Mouse (Mus musculus) adrenal gland (tissue): Measurements from ENCODE around the gene Pkd1l1.

ENCODE experiments used
- intact Hi-C: fragments of 180-260 bp; cut with DNase I; formaldehyde crosslinking; loops from one replicate; pipeline ENCODE4 v1.15.1; 2025

The Pkd1l1 gene

DNA sequence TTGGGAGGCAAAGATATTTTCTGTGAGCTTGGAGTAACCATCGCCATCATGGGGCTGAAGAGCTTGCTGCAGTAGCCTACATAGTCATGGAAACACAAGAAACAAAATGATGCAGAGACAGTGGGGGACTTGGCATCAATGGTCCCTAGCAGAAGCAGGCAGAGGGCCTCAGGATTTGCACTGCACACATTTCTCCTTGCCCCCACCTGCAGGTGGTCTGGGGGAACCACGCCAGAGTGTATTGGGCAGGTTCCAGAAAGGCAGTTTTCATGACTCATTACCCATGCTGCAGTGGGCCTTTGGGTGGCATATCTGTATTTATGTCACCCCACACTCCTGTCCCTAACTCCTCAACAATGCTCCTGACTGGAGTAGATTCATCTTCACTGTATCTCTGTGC is 30.6 kb downstream of the Pkd1l1 start:
- intact Hi-C loops = no loop called here

DNA sequence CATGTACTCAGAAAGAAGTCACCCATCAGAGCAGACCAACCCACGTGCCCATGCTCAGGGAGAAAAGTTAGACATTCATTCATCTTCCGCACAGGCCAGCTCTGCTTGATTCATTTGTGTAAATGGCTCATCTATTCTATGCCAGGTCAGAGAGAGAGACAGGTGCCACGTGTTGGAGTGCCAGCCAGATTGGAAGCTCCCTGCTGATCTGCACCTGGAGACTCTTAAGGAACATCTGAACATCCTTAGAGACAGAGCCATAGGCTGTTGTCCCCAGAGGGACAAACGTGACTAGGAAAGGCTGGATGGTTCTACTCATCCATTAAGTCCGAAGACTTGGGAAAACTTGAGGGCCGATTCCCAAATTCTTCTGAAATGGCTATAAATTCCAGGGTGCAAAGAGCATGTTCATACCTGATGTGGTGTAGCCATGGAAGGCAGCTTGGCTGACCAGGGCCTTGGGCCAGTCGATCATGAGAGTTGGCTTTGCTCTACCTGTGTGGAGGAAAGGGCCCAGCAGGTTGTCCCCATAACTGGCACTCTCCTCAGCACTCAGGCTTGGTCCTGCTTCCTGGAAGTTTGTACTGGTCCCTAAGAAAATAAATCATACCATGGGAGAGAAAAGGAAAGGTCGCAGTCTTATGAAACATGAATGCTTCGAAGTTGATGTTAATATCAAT is 36.5 kb downstream of the Pkd1l1 start:
- intact Hi-C loops = no loop called here

DNA sequence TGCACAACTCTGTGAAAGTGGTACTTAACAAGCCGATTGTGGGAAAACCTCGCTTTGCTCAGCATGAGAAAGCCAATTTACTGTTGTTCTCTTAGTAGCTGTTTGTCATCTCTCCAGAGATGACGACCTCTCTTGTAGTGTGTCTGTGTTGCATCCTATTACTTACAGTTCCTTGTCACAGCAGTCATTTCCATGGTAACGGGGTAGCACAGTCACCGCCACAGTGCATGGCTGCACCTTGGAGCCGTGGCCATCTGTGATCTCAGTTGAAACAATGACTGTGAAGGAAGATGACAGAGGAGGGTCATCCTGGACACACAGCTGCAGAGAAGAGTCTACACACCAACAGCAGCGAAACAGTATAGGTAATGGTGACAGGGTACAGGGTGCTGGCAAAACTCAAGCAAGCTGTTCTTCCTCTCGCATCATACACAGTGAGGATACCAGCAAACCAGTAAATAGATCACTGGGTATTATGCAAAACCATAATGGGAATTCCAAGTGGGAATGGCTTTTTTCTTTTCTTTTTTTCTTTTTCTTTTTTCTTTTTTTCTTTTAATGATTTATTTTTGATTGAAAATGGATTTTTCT is 56.9 kb downstream of the Pkd1l1 start:
- intact Hi-C loops = no loop called here

DNA sequence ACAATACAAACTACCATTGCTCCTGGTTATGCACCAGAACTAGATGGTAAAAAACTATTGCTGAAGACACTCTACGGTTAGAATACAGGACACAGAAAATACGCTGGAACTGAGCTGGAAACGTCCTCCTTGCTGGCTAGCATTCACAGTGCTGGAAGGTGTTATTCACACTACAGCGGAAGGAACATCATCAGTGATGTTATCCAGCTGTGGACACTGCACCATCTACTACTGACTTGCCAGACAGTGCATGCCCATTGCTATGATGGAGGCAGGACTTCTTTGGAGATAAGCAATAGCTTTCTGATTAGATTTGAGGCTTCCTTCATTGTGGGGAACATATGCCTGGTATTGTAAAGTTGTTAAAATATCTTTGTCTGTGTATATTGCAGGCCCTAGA is 90.3 kb downstream of the Pkd1l1 start:
- intact Hi-C loops = no loop called here

DNA sequence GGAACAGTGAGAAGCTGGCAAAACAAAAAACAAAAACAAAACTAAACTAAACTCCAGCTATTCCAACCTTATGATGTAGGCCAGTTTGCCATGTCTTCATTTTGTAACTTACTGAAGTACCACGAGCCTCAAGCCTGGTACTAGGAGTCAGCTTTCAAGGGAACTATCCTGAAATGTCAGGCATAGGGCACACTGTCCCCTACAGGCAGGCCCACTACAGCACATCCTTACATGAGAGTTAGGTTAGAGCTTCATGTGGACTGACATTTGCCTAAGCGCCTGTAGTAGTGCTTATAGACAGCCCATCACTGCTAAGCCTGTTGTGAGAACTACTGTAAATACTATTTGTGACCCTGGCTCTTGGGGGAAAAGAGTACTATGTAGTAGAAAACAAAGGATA is 91.5 kb downstream of the Pkd1l1 start:
- intact Hi-C loops = no loop called here

DNA sequence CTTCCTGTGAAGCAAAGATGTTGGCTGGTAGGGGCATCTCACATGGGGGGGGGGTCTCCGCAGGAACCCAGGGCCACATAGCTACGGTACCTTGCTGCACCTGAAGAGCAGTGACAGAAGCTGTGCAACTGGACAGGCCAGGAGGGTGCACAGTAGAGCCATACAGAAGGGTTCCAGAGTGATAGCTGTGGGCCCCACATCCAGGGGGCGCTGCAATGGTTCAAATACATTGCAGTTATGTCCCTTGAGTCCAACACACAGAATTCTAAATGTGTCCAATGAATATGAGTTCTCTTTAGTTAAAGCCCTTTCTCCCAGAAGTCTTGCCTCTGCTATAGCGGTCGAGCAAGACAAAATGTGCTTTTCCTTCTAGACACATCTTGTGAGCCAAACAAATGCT is 103.0 kb downstream of the Pkd1l1 start:
- intact Hi-C loops = no loop called here

DNA sequence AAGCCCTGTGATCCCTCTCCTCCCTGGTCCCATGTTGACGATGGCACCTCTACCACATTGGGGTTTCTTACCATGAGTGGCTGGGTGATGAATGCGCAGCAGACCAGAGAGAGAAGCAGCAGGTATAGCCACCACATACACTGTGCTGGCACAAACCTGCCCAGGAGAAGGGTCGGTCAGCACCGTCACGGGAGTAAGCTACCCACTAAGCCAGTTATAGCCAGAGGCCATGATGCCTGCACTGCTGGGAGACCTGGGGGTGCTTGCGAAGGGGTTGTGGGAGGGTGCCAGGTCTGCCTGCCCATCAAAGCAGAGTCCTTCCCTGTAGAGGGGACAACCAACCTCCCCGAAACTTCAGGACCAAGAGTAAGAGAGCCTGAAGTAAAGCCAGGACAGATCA is 107.0 kb downstream of the Pkd1l1 start:
- intact Hi-C loops = no loop called here

DNA sequence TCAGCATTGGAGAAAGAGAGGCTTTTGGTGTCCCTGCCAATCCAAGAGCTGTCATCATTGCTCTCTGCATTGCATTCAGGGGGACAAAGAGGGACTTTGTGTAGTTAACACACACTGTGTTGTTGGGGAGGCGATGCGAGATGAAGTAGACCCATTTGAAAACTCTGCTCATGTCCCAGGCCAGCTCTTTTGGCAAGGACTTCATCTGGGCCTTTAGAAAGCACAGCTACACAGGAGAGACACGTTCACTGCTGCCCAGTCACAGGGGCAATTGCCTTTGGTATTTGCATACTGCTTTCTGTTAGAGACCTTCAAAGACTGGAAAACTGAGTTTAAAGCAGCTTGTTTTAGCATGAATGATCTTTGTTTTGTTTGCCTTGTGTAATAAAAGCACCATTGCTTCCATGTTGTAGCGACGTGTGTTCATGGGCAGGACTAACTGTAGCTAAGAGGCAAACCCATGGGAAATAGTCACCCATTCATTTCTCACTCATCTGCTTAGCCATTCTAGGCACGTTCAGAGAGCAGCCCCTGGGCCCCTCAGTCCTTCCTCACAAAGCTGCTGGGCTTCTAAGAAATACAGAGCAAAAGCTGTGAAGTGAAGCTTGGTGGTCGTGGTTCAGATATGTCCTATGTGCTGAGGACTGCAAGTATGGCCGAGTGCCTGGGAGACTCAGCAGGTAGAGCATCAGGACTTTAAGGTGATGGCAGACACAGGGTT is 109.0 kb downstream of the Pkd1l1 start:
- intact Hi-C loops = loop anchor here (5.0 kb wide), 1 partner anchor 442 kb away; no protein-coding TSS in a partner anchor

DNA sequence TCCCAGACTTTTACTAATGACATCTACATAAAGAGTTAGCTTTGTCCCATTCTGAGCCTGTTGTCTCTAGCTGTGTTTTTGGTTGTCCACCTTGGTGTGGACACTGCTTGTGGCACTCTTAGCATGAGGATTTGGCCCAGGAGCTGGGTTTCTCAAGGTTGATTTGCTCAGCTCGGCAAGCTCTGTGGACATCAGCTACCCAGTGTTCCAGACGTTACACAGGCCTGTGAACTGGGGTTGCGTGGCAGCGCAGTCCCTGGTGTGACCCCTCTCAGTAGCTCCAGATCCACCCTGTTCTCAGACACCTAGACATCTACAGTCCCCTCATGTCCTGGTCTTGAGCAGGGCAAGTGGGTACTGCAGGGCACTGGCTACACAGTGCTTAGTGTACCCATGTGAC is 110.6 kb downstream of the Pkd1l1 start:
- intact Hi-C loops = loop anchor here (5.0 kb wide), 1 partner anchor 440 kb away; no protein-coding TSS in a partner anchor

DNA sequence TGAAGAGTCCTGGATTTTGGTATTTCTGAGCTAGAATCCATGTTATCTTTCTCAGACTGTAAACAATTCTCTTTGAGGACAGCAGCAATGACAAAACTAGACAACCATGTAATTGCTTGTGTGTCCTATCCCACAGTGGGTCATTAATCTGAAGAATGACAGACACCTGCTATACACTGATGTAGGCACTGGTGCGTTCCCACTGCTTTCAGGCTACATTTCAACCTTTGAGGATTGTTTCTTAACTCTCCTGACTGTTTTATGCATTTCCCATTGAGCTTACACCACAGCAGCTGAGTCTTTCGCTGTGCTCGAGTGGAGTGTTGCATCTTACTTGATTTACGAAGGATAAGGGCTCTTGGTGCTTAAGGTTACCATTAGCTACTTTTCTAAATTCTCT is 111.1 kb downstream of the Pkd1l1 start:
- intact Hi-C loops = loop anchor here (2.0 to 5.0 kb wide), 2 partner anchors 327 to 440 kb away; no protein-coding TSS in a partner anchor

DNA sequence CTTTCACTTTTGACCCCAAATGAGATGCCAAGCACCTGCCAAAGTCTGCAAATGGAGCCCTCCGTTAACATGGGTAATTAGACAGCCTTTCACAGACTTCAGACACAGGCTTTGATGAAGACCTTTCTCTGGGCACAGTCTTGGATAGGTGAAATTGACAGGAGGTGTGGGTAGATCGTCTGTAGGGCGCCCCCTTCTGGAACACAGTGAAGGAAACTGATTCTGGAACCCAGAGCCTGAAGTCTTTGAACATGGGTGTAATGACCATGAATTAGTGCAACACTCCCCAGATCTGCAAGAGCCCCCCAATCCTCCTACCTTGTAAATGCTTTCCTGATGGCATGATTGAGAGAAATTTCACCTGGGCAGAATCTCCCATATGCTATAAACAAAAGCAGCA is 112.2 kb downstream of the Pkd1l1 start:
- intact Hi-C loops = loop anchor here (2.0 to 5.0 kb wide), 2 partner anchors 326 to 439 kb away; no protein-coding TSS in a partner anchor

DNA sequence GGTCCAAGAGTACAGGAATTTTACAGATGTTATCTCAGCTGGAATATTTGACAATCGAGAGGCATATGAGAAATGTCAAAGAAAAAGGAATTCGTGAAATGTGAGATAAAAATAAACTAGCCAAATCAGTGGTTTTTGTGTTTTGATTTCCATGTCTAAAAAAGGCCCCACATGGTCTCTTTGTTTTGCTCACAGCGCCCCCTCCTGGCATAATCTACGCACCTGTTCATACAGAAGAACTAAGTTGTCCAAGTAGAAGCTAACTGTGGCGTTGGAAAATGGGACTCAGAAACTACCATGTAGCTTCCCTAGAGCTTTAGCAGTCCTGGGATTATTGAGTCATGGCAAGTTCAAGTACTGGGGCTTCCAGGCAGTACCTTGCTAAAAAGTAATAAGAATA is 113.2 kb downstream of the Pkd1l1 start:
- intact Hi-C loops = loop anchor here (2.0 to 5.0 kb wide), 2 partner anchors 325 to 438 kb away; no protein-coding TSS in a partner anchor

DNA sequence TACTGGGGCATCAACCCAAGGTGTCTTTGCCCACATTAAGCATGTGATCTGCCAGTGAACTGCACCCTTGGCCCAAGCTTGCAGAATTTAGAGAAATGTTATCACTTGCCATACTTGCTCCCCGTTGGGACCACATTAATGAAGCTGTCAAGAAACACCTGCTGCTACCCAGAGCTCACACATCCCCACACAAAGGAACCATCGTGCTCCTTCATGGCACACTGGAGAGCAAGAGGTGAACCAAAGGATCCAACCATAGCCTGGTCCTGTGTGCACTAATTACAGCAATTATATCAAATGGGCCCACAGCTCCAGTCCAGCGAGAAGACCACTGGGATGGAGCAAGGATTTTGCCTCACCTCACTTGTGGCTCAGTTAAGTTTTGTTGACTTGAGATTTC is 114.0 kb downstream of the Pkd1l1 start:
- intact Hi-C loops = no loop called here

DNA sequence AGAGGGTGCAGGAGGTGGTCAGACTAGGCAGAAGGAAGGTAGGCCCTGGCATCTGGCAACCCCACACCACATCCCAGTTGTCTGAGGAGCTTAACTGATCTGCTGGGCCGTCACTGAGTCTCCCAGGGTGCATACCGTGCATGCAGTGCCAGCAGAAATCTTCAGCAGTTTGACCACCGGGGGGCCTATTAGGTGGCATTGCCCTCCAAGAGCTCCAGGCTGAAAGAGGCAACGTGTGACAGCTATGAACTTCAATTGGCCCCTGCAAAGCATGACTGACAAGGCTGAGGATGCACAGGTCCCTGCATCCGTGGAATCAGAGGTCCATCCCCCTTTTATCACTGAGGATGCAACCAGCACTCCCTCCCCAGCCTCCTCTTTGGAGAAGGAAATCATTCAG is 116.9 kb downstream of the Pkd1l1 start:
- intact Hi-C loops = no loop called here

DNA sequence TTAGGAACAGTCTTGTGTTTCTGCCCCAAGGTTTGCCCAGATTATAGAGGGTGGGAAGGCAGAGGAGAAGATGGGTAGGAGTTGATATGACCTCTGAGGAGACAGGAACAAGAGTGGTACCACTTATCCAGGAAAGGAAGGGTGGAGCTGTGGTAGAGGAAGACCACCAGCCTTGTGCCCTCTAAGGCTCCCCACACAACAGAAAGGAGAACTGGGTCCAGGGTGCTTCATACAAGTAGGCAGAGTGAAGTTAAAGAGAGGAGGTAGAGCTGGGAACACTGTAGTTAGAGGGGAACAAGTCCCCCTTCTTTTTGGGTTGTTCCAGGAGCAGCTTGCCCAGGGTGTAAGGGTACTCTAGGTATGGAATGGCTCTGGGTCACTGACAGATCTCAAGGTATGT is 125.0 kb downstream of the Pkd1l1 start:
- intact Hi-C loops = no loop called here

DNA sequence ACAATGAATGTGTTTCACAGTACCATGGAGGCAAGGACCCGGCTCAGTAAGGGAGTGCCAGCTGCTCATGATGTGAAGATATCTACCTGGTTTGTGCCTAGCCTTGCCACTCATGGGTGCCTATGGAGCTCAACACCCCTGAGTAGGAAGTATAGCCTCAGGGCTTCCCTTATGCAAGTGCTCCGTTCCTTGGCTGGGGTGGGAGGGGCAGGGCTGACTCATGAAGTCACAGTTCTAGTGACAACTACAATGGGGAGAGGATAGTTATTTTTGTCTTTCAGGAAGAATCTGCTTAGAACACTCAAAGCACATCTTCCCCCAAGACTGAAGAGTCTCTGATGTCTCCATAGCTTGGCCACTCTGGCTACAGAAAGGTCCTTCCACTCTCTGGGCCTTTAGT is 125.4 kb downstream of the Pkd1l1 start:
- intact Hi-C loops = no loop called here

DNA sequence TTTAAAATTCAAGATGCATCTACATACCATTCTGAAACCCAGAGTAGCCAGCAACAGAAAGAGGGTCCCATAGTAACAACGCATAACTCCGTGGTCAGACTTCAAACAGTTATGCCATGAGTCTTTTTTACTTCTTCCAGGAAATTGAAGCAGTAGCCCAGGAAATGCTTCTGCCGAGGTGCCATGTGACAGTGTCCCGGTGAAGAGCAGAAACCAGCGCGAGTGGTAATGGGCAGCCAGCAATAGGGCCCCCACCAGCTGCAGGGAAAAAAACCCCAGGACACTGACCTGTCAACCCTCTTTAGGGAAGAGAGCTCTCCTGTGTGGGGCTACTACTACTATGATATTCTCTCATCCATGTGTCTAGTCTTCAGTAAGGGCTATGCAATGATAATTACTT is 136.9 kb downstream of the Pkd1l1 start:
- intact Hi-C loops = no loop called here

DNA sequence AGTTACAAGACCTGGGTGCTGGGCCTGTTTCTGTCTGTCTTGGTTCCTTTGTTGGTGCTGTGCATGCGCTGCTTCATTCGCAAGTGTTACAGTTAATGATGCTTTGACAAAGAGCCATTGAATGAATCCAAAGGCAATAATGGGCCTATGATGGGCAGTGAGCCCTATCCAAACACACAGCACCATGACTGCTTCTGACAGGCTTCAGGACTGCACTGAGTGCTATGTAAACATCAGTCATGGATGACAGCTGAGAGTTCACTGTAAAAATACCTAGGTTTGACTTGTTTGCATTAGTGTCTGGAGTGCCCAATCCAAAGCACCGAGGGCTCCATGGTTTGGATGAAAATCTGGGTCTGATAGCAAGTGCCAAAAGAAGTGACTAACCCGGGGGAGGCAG is 138.9 kb downstream of the Pkd1l1 start:
- intact Hi-C loops = no loop called here

DNA sequence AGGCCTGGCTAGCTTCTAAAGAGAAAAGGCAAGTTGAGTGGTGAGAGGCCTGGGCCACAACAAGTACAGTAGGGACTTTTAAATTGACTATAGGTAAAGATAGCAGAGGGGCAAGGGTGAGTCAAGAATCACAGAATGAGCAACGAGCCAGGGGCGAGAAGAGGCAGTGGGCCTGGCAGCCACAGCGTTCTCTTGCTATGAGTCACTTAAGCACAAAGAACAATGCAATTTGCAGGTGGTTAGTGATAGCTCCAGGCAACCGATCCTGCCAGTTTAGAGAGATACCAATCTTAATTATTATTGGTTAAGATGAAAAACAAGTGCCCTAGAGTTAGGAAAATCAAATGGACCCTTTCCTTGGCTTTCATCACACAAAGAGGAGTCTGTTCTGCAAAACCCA is 142.5 kb downstream of the Pkd1l1 start:
- intact Hi-C loops = no loop called here

DNA sequence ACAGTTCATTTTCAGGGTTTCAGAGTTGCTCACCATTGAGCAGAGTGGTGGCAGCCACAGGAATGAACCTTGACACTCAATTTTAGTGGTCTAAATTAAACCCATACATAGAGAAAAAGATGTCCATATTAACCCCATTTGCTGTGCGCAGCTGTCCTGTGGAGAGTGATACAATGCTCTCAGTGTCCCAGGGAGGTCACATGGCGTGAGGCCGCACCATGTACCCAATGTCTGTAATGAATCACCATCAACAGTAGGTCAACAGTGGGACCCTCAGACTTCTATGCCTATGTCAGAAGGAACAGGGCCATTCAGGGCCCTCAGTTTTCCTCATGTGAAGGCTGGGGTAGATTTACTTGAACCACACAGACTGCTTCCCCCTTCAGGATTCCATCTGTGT is 143.5 kb downstream of the Pkd1l1 start:
- intact Hi-C loops = no loop called here

DNA sequence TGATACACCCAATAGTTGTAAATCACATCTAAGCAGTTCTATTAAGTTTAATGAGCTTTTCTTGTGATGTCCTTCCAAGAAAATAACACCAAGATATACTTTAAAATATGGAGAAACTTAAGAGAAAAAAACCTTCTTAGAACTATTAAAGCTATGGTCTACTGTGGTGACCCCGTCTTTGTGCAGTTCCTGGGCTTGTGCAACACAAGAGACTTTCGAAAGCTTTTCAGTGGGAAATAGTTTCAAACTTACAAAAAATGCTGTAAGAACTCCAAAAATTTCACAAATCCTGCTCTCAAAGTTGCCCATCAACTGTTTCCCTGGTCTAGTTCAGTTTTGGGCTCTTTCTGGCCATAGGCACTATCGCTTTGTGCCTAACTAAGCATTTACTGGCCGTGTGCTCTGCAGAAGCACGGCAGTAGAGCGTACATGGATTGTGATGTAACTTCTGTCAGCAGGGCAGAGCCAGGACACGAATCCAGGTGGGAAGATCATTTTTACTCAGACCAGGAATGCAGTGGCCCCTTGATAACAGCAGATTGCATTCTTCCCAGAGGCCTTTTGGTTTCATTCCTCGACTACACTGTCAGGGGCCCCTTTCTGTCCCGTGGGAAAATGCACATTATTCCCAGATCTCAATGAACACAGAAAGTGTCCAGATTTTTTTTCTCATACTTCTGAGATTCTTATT is 144.1 kb downstream of the Pkd1l1 start:
- intact Hi-C loops = no loop called here

DNA sequence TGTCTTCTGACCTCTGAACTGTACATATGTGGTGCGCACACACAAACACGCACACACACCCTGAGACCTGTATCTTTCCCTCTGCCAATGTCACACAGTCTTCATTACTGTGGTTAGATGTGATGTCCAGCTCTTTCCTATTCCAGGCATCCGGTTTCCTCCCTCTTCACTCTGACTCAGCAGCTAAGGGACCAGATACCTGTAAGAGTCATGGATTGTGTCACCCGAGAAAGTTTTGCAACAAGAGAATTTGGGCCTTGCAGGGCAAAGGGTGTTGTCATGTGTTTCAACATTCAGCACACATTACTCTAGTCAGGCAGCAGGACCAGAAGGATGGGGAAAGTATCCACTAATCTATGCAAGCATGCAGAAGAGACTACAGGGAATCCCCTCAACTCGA is 146.5 kb downstream of the Pkd1l1 start:
- intact Hi-C loops = no loop called here
